Mouse (Mus musculus) heart, postnatal 36 days (tissue): Measurements from ENCODE around the gene Xlr4b. TPM values are rescaled to one million over a fixed set of nuclear protein-coding genes. Genes with fewer than 3 reads are reported as not detected.
A peak's percentile ranks its signal among the peaks of the same experiment; 100 is the strongest.
"Not testable (repeated sequence)": the region's sequence is repeated elsewhere in the genome, so short reads cannot be mapped to it uniquely, and the experiment has no call there.

Experiments
- DNase-seq, 2 experiments: peaks; one replicate each; pipeline ENCODE4 v3.0.0; 2021 to 2022
- intact Hi-C: fragments of 180-260 bp; cut with DNase I; formaldehyde crosslinking; loops from one replicate; pipeline ENCODE4 v1.15.1; 2025
- total RNA-seq, 2 experiments: library from RNA; stranded (reverse); gene quantifications; 2 replicates each; pipeline ENCODE4 v1.2.3; 2021

Gene Xlr4b
- 1 to 10 TPM in 1 of 2 experiments, under 1 TPM in 1; 0.42 to 2.5 TPM for total RNA-seq

DNA sequence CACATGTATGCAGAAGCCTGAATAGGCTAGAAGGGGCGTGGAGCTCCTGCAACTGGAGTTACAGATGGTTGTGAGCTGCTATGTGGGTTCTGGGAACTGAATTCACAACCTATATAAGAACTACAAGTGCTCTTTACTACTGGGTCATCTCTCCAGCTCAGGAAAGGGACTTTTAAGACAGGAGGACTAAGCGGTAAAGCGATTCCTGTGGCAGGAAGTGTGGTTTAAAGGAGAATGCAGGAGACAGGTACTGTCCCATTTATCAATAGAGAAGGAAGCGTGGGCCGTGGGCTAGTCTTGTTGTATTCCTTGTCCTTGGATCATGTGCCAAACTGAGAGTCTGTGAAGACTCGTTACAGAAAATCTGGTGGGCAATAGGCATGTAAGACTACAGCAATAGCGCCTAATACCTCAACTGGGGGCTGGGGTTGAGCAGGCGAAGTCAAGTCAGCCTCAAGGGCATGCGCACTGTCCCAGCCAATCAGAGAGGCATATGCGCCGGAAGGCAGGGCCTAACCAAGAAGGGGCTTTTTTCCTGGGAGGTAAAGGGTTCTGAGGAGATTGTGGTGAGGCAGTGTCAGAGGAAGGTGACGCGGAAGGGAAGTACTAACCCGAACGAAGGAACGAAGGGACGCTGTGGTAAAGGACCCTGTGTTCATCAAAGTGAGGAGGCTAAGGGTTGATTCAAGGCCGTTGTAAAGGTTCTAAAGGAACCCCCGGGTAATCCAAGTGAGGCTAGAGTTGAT lies at the start of gene Xlr4b:
Gene Xlr4b, plus strand, starts transcription at position 515 of the 746 bp plus-strand sequence.
- not testable (repeated sequence) for DNase-seq

DNA sequence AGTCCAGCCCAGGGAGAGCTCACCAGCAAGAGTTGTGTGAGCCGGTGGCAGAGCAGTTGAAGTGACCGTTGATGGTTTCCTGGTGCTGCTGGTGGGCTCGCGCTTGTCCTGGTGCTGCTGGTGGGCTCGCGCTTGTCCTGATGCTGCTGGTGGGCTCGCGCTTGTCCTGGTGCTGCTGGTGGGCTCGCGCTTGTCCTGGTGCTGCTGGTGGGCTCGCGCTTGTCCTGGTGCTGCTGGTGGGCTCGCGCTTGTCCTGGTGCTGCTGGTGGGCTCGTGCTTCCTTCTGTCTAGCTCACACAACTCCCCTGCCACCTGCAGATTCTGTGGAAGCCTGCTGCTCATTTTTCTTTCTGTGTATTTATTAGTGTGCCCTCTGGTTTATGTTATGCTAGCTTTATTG lies 37.2 kb upstream of the Xlr4b start, which contains the start of gene Spin2d:
Gene Spin2d, minus strand, starts transcription at position 101 of the 400 bp plus-strand sequence.
- intact Hi-C loops, DNase-seq: not testable (repeated sequence)

More for the DNA sequence above, at the start of gene Xlr4b:
- intact Hi-C loops, result not testable (repeated sequence)

DNA sequence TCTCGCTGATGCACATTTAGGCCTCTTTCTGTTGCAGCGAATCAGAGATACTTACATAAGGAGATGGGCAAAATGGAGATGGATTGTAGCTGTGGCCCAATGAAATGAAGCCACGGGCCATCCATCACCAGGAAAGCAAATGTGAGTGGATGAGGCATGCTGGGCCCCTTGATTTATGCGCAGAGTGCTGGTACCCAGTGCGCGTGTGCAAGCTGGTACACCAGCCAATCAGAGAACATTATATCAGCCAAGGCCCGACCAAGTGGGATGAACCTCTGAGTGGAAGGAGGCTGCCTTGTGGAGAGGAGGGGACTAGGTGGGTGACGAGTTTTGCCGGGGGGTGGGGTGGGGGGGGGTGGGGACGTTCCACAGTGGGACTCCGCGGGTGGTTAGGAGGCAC lies 22.2 kb upstream of the Xlr4b start, which contains the start of gene Xlr3b:
Gene Xlr3b, plus strand, starts transcription at position 274 of the 400 bp plus-strand sequence.
- peak in 1 of 2 experiments; percentile 4 for DNase-seq
- intact Hi-C loops, result not testable (repeated sequence)

- DNase-seq, result no peak
- intact Hi-C loops, result loop anchor here (5.0 kb wide), 1 partner anchor 562 kb away; the partner anchor contains the start of genes Idh3g and Ssr4
Observed at GRCm38 (mm10) chrX:73225365-73225764, 11.2 kb downstream of the Xlr4b start.

- intact Hi-C loops, result loop anchor here (5.0 kb wide), 1 partner anchor 559 kb away; the partner anchor contains the start of genes Idh3g and Ssr4
- peak; percentile 76 to 83 for DNase-seq
Observed at GRCm38 (mm10) chrX:73227914-73228605, 13.9 kb downstream of the Xlr4b start, which contains the start of gene F8a. F8a (plus strand) TSS chrX:73228291.

DNA sequence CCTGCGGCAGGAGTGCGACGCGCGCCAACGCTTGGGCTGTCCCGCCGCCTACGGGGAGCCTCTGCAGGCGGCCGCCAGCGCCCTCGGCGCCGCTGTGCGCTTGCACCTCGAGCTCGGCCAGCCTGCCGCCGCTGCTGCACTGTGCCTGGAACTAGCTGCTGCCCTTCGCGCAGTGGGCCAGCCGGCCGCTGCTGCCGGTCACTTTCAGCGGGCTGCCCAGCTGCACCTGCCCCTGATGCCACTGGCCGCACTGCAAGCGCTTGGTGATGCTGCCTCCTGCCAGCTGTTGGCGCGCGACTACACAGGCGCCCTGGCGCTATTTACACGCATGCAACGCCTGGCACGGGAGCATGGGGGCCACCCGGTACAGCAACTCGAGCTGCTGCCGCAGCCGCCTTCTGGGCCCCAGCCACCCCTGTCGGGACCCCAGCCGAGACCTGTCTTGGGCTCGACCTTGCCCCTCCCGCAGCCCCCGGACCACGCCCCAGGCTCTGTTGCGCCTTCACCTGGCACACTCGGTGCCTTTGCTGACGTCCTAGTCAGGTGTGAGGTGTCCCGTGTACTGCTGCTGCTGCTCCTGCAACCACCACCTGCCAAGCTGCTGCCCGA lies 14.6 kb downstream of the Xlr4b start:
- intact Hi-C loops, result loop anchor here (5.0 kb wide), 1 partner anchor 559 kb away; the partner anchor contains the start of genes Idh3g and Ssr4
- DNase-seq, result peak in 1 of 2 experiments; percentile 24

DNA sequence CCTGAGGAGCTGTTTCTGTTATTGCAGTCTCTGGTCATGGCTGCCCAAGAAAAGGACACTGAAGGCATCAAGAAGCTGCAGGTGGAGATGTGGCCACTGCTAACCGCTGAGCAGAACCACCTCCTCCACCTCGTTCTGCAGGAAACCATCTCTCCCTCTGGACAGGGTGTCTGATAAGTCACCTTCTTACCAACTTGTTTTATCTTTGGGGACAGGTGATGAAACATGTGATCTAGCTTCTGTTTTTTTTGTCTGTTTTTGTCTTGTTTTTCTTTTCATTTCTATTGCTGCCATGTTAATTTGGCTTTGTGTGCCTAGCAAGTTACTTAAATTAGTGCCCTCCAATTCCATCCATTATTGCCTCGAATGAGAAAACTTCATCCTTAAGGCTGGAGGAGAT lies 15.2 kb downstream of the Xlr4b start:
- no peak for DNase-seq
- intact Hi-C loops, result loop anchor here (5.0 kb wide), 1 partner anchor 558 kb away; the partner anchor contains the start of genes Idh3g and Ssr4

DNA sequence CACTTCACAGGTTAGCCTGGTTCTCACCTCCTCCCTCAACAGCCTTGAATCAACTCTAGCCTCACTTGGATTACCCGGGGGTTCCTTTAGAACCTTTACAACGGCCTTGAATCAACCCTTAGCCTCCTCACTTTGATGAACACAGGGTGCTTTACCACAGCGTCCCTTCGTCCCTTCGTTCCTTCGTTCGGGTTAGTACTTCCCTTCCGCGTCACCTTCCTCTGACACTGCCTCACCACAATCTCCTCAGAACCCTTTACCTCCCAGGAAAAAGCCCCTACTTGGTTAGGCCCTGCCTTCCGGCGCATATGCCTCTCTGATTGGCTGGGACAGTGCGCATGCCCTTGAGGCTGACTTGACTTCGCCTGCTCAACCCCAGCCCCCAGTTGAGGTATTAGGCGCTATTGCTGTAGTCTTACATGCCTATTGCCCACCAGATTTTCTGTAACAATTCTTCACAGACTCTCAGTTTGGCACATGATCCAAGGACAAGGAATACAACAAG lies 28.7 kb downstream of the Xlr4b start, which contains the start of gene Xlr4c:
Gene Xlr4c, minus strand, starts transcription at position 310 of the 505 bp plus-strand sequence.
- intact Hi-C loops, DNase-seq: not testable (repeated sequence)

DNA sequence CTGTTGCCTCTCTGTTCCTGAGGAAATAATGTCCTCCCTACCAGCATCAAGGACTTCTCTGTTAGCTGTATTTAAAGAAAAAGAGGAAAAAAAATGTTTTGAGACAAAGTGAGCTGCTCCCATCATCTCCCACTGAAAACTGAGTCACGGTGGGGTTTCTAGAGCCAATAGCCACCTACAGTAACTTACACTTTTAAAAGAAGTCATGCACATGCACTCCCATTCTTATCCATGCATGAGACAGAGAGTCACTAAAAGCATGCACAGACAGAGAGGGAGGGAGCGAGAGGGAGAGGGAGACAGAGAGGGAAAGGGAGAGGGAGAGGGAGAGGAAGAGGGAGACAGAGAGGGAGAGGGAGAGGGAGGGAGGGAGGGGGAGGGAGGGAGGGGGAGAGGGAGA lies 48.3 kb downstream of the Xlr4b start:
- DNase-seq, intact Hi-C loops: not testable (repeated sequence)

- DNase-seq, intact Hi-C loops: not testable (repeated sequence)
Observed at GRCm38 (mm10) chrX:73265270-73265669, 51.1 kb downstream of the Xlr4b start, which contains the start of gene Xlr3c. Xlr3c (minus strand) TSS chrX:73265390.

Other genes with a start within 250 kb of the Xlr4b start
- 1 to 10 TPM; 1.6 to 2.6 TPM for gene Zfp185, start 227.0 kb upstream of the Xlr4b start, total RNA-seq
- gene Pnma5, start 177.2 kb upstream of the Xlr4b start, total RNA-seq, result not detected
- not detected for gene Pnma3, start 149.5 kb upstream of the Xlr4b start, total RNA-seq
- 1 to 10 TPM; 1.7 to 4.3 TPM for gene Xlr4a, start 131.9 kb upstream of the Xlr4b start, total RNA-seq
- gene Xlr3a, start 117.2 kb upstream of the Xlr4b start, total RNA-seq, result under 1 TPM; 0.19 to 0.76 TPM
- not detected for gene Gm14685, start 97.3 kb upstream of the Xlr4b start, total RNA-seq
- gene Xlr5b, start 65.5 kb upstream of the Xlr4b start, total RNA-seq, result not detected
- gene DXBay18, start 64.9 kb upstream of the Xlr4b start, total RNA-seq, result not detected
- gene Spin2d, start 37.3 kb upstream of the Xlr4b start, total RNA-seq, result not detected
- gene Xlr3b, start 22.1 kb upstream of the Xlr4b start, total RNA-seq, result 1 to 10 TPM in 1 of 2 experiments, under 1 TPM in 1; 0.53 to 1.7 TPM
- gene F8a, start 14.0 kb downstream of the Xlr4b start, total RNA-seq, result 1 to 10 TPM; 6.6 to 7.5 TPM
- not detected for gene Xlr4c, start 28.8 kb downstream of the Xlr4b start, total RNA-seq
- gene Xlr3c, start 51.1 kb downstream of the Xlr4b start, total RNA-seq, result not detected
- not detected for gene Xlr5a, start 78.6 kb downstream of the Xlr4b start, total RNA-seq
- gene Xlr5c, start 78.6 kb downstream of the Xlr4b start, total RNA-seq, result not detected
- gene Gm45015, start 122.5 kb downstream of the Xlr4b start, total RNA-seq, result not detected
- 1 to 10 TPM; 4.4 to 6.0 TPM for gene Zfp275, start 128.3 kb downstream of the Xlr4b start, total RNA-seq
- gene Gm18336, start 184.4 kb downstream of the Xlr4b start, total RNA-seq, result not detected
- gene Zfp92, start 196.8 kb downstream of the Xlr4b start, total RNA-seq, result not detected
- gene Trex2, start 221.0 kb downstream of the Xlr4b start, total RNA-seq, result not detected
- gene Haus7, start 244.7 kb downstream of the Xlr4b start, total RNA-seq, result 1 to 10 TPM; 6.8 to 6.9 TPM